Mouse (Mus musculus) layer of hippocampus, postnatal 14 days (tissue): ENCODE measurements around the gene Kcnh5. TPM values are rescaled to one million over a fixed set of nuclear protein-coding genes. Genes with fewer than 3 reads are reported as not detected.

ENCODE experiments used
- DNase-seq, 2 experiments: peaks; one replicate each; pipeline ENCODE4 v3.0.0; 2021 to 2022; ENCODE audit warnings: low spot score in 2 of 2, mixed read lengths in 1 of 2
- total RNA-seq, 2 experiments: library from RNA; stranded (reverse); gene quantifications; 2 replicates each; pipeline ENCODE4 v1.2.3; 2021

The Kcnh5 gene
- total RNA-seq, 2 experiments from 2014 or later, result 6.3 to 8.8 TPM

- DNase-seq, result no peak
These were observed 210.9 kb downstream of the Kcnh5 start for GRCm38 (mm10) chr12:74966266-74966665.

DNA sequence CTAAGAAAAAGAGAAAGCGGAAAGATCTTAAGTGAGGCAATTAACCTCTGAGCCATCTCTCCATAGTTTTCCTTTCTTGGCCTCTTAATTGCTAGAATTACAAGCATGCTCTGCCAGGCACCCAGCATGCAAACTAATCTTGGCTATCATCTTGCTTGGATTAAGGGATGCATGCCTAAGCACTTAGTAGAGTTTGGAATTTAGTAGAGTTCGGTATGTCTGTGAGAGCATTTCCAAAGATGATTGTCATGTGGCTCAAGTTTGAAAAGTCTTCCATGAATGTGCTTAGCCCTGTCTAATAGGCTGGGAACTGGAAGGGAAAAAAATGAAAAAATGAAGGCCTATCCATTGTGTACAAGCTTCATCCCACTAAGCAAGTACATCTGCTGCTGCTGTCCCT, 224.5 kb downstream of the Kcnh5 start:
- DNase-seq, result no peak

GRCm38 (mm10) chr12:74951124-74952115, 225.7 kb downstream of the Kcnh5 start:
- DNase-seq, result peak in 1 of 2 experiments; percentile 5

GRCm38 (mm10) chr12:74901331-74901730, 275.8 kb downstream of the Kcnh5 start:
- DNase-seq, result no peak

DNA sequence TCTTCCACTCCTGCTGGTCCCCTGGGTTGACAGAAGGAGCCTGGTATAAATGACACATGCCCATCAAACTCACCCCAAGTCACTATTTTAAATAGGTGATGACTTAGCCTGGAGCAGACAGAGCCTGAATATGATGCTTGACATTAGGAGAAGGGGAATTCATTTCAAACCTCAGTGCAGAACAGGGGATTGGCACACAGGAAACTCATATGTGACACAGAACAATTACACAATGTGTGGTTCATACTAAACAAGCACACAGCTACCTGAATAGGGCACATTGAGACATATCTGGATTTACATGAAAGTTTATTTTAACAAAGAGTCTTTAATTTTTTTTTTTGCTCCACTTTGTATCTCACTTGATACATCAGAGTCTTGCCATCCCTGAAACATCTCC, 276.4 kb downstream of the Kcnh5 start:
- no peak for DNase-seq

- no peak for DNase-seq
These were observed 278.1 kb downstream of the Kcnh5 start for GRCm38 (mm10) chr12:74899055-74899454.

DNA sequence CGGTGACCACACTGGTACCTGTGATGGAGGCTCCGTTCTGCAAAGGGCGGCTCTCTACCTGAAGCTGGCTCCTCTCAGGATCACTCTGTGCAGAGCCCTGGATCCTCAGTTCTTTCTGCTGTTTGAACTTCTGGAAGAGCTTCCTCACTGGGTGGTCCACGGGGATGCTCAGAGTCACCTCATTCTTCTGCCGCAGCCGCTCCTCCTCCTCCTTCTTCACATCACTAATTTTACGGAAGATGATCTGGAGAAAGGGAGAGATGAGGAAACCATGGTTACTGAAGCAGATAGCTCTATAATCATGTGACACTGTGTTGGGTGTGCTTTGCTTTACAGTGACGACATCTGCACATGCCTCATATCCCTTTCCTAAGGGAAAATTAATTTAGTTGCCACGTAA, 278.9 kb downstream of the Kcnh5 start:
- no peak for DNase-seq

DNA sequence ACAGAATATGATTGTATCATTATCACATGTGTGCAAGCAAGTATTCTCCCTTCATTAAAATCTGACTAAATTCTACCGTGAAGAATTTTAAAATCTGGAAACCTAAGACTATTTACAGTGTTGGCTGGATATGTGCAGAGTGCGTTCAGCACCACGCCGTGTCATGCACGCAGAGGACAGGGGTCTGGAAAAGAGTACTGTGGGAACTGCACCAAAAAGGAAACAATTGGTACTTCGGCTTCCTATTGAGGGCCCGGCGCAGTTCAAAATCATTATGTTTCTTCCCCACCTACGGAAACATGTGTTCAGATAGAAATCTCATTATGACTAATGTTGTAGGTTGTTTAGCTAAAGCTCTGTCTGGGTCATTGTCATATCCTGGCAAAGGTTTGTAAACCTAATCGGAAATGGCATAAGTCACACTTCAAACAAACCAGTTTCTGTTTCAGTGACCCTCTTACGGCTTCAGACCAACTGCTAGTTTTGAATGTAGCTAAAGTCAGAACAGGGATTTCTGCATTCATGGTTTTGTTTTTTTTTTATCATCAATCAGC, 282.2 kb downstream of the Kcnh5 start:
- no peak for DNase-seq

GRCm38 (mm10) chr12:74889419-74889818, 287.7 kb downstream of the Kcnh5 start:
- no peak for DNase-seq

- no peak for DNase-seq
These were observed 290.1 kb downstream of the Kcnh5 start for GRCm38 (mm10) chr12:74887064-74887463.

DNA sequence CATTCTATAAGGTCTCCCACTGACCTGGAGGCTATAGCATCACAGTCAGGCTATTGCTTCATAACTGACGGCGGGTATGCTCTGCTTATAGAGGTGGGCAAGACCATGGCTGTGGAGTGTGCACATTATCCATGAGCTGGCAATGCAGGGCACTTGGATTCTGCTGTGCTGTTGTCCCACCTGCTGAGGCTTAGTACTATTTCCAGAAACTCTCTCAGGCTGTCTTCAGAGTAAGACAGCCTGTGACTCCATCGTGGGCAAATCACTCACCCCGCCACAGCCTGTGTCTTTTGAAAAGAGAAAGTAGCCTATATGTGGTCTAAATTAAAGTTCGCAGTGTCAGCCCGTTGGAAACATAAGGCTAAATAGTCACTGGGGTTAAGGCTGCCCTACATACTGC, 295.8 kb downstream of the Kcnh5 start:
- no peak for DNase-seq

GRCm38 (mm10) chr12:74855666-74856065, 321.5 kb downstream of the Kcnh5 start:
- peak in 1 of 2 experiments; percentile 44 for DNase-seq

DNA sequence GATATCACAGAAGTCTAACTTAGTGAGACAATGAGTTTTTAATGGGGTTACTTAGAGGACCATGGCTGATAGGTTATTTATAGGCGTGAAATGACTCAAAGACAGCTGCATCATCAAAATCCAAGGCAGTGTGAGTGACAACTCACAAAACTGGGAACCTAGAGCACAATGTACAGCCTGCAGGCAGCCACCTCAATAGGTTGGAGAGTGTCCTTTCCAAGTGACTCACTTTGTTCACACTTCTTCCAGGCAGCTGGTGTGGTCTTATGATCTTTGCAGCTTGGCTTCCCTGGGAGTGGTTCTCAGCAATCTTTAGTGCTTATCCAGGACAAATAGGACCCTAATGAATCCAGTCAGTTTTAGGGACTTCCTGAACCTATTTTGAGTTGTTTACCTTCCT, 322.9 kb downstream of the Kcnh5 start:
- no peak for DNase-seq

GRCm38 (mm10) chr12:74850323-74850722, 326.8 kb downstream of the Kcnh5 start:
- no peak for DNase-seq

- DNase-seq, result no peak
These were observed 327.2 kb downstream of the Kcnh5 start for GRCm38 (mm10) chr12:74849912-74850311.

- DNase-seq, result peak; percentile 72 to 83
These were observed 328.4 kb downstream of the Kcnh5 start for GRCm38 (mm10) chr12:74848611-74849347.

Other genes starting within 250 kb of the Kcnh5 start
- 1 to 10 TPM; 6.1 to 6.4 TPM for gene Rhoj, start 131.0 kb upstream of the Kcnh5 start, total RNA-seq
- not detected for gene Gphb5, start 239.4 kb upstream of the Kcnh5 start, total RNA-seq